Mouse (Mus musculus) cerebellum, adult 8-10 months (tissue): ENCODE data around the gene Sgip1.

Experiments used
- DNase-seq: peaks from one replicate; pipeline ENCODE4 v3.0.0; 2022

Sgip1 gene

DNA sequence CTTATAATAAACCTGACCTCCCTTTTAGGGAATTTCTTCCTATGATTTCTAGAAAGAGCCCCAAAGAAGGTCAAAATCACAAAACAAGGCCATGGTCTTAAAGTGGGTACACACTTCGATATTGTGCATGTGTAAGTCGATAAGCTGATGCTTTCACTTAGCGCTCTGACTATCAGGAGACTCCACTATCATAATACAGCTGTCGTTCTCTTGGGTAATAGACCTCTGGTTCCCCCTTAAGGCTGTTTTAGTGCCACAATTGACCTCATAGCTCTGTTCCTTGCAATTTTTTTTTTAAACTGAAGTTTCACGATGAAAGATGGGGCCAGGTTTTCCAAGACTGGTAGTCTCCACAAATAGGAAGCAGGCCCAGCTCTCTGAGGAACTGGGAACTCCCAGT is 238.3 kb downstream of the Sgip1 start:
- no peak for DNase-seq

- DNase-seq = no peak
Measured at GRCm38 (mm10) chr4:102981709-102982108, 240.6 kb downstream of the Sgip1 start.

DNA sequence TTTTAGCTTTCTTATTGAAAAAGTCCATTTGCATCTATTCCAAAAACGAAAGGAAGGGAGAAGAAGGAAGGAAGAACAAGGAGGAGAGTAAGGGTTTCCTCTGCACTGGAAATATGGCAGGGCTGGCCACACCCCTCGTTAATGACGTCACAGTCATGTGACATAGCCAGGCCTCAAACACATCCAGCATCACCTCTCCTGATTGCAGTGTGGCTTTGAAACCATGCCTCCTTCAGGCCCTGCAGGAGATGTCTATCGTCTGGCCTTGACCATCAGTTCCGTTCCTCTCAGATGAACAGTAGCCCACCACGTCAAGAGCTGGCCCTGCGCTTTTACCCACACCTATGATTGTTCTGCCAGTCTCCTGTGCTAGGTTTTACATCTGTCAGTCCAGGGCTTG is 245.1 kb downstream of the Sgip1 start:
- DNase-seq = no peak

GRCm38 (mm10) chr4:102986917-102987316 is 245.8 kb downstream of the Sgip1 start:
- peak; percentile 37 for DNase-seq

DNA sequence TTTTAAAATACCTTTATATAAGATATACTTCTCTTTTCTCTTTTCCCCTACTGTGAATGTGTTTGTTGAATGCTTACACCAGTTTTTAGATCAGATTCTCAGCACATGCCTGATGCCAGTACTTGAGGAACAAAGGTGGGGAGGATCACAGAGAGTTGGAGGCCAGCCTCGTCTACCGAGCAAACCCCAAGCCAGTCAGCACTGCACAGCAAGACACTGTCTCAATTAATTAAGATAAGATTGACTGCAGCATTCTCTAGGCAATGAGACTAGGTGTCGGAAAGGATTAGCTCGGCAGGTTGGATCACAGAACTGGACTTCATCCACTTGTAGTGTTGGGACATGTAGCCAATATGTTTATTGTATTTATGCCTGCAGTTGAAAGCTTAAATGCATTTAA is 246.2 kb downstream of the Sgip1 start:
- DNase-seq = no peak

DNA sequence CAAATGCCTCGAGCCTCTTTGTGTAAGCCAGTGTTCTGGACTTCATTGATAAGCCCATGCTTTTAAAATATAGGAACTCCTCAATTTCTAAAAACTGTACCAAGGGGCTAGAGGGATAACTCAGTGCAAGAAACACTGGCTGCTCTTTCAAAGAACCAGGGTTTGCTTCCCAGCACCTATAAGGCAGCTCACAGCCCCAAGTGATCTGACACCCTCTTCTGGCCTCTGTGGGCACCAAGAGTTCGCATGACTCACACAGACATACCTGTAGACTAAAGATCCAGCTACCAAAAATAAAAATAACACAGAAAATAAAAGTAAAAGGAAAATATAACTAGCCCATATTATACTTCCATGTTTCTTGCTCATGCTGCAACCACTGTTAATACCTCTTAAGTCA is 246.7 kb downstream of the Sgip1 start:
- DNase-seq = no peak

GRCm38 (mm10) chr4:102988526-102988925 is 247.4 kb downstream of the Sgip1 start:
- no peak for DNase-seq

- no peak for DNase-seq
Measured at GRCm38 (mm10) chr4:102989391-102989790, 248.3 kb downstream of the Sgip1 start.

- DNase-seq = no peak
Measured at GRCm38 (mm10) chr4:102990016-102990415, 248.9 kb downstream of the Sgip1 start.

DNA sequence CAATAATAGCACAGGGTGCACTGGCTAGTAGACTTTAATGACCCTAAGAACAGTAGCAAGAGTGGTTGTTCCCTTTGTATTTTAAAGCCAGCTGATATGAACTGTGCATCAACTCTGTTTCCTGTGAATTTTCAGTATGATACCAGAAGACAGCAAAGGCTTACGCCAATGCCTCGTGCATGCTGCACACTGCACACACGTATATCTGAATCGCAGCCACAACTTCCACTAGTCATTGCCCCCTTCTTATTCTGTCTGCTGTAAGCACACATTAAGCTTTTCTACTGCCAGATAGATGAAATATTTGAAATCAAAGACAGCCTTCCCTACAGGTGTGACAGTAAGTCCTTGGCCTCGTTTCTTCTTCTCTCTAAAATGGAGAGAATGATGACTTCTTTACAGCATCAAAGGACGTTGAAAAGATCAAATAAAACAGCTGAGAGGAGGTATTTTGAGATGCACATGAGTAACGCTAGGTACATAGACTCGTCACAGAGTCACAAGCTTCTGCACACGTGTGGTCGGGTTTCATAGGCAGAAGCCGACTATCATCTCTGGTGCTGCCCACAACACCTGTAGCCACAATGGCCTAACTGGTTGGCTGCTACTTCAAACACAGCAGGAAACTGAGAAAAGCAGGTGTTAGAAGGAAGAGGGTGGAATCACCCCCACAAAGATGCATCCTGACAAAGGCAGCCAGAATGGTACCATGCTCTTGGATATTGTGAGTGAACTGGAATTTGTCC is 249.7 kb downstream of the Sgip1 start:
- no peak for DNase-seq

DNA sequence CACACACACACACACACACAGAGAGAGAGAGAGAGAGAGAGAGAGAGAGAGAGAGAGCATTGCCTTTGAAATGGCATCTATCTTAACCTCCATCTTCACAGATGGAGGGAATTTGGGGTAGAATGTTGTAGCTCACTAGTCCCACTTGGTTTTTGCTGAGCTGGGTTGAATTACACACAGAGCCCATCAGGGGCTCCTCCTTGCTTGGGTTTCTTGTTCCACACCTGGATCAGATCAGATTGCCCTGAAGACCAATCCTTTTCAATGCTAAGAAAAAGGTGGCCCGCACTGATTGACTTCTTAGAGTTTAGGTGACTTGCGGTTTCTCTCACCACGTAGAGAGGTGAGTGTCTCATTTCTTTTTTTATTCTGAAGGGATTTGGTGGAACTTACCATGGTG is 250.6 kb downstream of the Sgip1 start:
- no peak for DNase-seq

GRCm38 (mm10) chr4:103004681-103005080 is 263.6 kb downstream of the Sgip1 start:
- no peak for DNase-seq

GRCm38 (mm10) chr4:103005190-103005945 is 264.3 kb downstream of the Sgip1 start:
- no peak for DNase-seq

DNA sequence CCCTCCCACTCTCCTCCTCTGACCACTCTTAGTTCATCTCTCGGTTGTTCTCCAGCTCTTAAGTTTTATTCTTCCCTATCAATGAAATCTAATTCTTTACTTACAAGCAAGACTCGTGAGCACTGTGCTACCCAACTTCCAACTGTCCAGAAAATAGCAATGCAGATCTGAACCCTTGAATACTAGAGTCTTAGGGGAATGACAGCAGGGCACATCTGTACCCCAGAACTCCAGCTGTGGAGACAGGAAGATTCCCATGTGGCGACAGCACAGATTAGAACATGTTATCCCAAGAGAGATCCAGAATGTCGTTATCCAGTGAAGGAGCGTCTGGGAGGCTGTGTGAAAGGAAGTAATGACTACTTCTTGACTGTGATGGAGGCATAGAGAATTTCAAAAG is 265.2 kb downstream of the Sgip1 start:
- no peak for DNase-seq

DNA sequence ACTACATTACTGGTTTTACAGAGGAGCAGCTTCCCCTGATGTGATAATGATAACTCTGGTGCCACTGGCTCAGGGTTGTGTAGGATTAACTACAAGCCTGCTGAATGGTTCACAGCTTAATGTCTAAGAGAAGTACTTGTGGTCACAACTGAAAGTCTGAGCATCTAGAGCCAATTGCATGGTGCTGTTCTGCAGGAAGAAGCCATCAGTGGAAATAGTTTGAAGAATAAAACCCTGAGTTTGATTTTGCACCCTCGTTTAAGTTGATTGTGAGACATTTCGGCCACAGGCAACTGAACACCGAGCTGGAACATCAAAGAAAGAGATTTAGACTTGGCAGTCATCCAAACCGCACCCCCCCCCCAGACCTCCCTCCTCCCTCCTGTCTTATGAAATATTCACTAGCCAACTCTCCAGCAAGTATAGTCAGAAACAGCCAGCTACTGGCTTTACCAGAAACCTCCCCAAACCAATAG is 265.9 kb downstream of the Sgip1 start:
- DNase-seq = no peak

GRCm38 (mm10) chr4:103010734-103011133 is 269.6 kb downstream of the Sgip1 start:
- DNase-seq = no peak

- DNase-seq = no peak
Measured at GRCm38 (mm10) chr4:103011823-103012222, 270.7 kb downstream of the Sgip1 start.

- no peak for DNase-seq
Measured at GRCm38 (mm10) chr4:103013490-103013889, 272.4 kb downstream of the Sgip1 start.
